Mouse (Mus musculus): Measurements from ENCODE around the gene Gm49380. TPM values are rescaled to one million over a fixed set of nuclear protein-coding genes. Genes with fewer than 3 reads are reported as not detected.
A peak's percentile ranks its signal among the peaks of the same experiment; 100 is the strongest.

Gm49380 gene
- total RNA-seq, 4 experiments from 2014 or later = 0.31 to 0.60 (median 0.38) TPM

DNA sequence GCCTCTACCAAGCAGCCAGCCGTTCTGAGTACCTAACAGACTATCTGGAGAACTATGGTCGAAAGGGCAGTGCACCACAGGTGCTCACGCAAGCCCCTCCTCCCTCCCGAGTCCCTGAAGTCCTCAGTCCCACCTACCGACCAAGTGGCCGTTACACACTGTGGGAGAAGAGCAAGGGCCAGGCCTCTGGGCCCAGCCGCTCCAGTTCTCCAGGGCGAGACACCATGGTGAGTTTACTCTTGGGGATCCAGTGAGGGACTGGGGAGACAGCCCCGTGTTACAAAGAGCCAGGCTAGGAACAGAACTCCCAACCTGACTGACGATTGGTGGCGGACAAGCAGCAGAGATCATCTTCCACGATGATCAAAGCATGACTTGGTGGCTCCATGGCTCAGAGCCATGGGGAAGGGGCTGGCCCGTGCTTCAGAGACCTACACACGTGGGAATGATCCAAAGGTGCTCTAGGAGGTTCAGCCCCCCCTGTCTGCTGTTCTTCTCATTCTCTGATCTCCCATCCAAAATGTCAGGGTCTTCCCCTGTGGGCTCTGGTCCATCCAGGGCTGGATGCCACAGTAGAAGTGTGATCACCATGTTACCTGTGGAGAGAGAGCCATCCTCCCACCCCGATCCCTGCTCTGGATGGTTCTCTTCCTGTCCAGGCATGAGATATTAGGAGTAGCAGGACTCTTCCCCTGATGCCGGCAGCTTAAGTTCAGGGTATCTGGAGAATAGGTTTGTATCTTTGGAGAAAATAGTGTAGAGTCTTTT, 37.1 kb downstream of the Gm49380 start:
- DNase-seq (ENCODE audit: low spot score in 2 of 2) = peak in 1 of 2 experiments; percentile 3

DNA sequence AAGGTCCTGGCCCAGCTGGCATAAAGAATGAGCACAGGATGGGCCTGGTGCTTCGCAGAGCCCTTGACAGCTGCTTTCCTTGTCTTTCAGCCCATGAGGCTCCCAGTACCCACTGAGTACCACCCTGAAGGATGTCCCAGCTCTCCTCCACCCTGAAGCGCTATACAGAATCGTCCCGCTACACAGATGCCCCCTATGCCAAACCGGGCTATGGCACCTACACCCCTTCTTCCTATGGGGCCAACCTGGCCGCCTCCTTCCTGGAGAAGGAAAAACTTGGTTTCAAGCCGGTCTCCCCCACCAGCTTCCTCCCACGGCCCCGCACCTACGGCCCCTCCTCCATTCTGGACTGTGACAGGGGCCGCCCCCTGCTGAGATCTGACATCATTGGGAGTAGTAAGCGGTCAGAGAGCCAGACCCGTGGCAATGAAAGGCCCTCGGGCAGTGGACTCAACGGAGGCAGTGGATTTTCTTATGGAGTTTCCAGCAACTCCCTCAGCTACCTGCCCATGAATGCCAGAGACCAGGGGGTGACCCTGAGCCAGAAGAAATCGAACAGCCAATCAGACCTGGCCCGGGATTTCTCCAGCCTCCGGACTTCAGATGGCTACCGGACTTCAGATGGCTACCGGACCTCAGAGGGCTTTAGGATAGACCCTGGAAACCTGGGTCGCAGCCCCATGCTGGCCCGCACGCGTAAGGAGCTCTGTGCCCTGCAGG, 37.9 kb downstream of the Gm49380 start:
- peak in 1 of 2 experiments; percentile 9 for DNase-seq (ENCODE audit: low spot score in 2 of 2)

DNA sequence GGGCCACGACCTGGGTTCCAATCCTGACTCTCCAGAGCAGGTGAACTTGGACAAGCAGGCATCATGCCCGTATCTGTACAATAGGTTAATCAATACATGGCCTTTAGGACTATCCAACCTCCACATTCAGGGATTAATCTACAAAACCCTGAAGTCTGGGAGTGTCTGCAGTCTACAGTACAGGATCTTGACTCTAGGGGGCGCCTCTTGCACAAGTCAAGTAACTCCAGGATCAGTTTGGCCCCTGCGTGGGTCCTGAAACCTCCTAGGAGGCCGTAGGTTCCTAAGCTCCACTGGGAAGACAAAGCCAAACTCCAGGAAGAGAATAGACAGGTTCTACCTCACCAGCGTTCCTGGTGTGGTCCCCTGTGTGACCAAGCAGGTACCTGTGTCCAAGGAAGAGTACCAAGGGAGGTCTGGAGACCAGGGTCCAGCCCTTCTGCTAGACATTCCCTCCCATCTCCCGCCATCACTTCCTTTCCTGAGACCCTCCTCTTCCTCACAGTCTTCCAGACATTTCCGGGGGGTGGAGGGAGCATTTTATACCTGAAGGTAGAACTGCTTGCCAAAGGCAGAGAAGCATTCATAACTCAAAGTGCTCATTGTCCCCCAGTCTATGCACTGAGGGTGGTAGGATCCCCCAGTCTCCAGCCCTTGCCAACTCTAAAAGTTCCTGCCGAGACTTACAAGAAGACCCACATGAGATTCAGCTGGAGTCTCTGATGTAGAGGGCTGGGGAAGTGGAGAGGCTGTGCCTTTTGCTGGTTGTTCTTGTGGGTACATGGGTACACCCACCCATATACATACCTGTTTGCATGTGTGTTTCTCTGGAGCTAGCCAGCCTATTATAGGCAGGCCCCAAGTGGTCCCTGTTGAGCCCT, 38.7 kb downstream of the Gm49380 start:
- DNase-seq (ENCODE audit: low spot score in 2 of 2) = peak in 1 of 2 experiments; percentile 49

DNA sequence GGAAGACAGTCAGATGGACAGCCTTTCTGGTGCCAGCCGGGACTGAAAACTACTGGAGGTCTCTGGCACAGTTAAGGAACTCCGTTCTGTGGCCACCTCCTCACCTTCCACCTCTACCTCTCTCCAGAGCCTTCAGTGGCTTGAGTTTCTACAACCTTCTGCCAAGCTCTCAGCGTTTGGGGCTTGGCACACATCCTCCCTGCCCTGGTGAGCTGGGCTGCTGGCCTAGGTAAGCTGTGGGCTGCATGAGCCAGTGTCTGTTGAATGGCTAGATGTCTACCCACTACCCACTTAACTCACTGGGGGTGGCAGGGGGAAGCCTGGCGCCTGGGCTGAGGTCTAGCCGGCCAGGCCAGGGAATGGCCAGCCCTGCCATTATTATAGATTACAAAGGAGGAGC, 40.2 kb downstream of the Gm49380 start:
- DNase-seq (ENCODE audit: low spot score in 2 of 2) = peak in 1 of 2 experiments; percentile 59

DNA sequence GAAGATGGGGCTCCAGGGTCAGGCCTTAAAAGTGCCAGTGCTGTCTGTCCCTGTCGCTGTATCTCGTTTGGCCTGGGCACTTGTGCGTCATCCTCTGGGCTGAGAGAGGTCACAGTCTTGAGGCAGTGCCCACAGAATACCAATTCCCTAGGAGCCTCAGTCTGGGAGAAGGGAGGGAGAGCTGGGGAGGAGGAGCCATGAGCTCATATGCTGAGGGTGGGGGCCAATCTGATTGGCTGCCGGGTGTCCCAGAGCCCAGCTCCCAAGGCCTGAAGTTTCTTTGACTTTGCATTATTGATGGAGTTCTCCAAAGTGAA, 40.7 kb downstream of the Gm49380 start:
- peak; percentile 70 to 78 for DNase-seq (ENCODE audit: low spot score in 2 of 2)

DNA sequence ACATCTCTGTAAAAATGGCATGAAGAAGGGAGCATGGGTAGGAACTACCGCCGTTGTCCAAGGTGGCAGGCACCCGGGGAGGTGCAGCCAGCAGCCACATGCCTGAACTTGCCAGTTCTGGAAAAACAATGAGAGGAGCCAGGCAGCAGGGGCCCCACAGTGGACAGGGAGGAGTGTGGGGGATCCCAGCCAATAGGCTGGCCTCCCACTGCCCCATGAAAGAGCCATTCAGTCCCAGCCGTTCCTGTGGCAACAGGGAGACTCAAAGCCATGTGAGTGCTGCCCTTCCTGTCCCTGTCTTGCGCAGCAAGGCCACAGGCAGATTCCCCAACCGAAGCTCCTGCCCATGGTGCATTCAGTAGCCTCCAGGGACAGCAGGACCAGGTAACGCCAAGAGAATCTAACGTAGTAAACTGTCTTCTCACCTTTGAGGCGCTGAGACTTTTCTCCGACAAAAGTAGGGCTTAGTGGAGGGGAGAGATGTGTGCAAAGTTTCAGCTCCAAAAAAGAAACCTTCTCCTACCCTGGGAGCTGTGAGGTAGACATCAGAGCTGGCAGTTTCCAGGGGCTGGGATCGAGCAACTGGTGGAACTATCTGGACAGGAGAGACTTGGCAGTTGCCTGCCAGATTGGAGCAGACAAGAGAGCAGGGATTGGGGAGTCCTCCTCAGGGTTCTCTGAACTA, 41.2 kb downstream of the Gm49380 start:
- DNase-seq (ENCODE audit: low spot score in 2 of 2) = no peak

DNA sequence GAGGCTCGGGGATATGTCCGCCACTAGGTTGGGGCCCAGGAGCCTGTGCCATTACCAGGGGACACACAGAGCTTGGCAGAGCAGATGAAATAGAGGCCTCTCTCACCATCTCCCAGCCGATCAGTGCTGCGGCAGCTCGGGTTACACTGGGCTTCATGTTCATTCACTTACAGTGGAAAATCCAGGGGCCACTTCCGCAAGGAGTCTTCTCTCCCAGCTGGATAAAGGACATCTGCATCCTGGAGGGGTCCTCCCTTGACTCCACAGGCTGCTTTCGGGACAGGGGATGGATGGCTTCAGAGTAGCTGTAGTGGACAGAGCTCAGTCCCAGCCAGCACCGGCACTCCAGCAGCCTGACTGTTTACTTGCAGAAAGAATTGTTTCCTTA, 42.5 kb downstream of the Gm49380 start:
- DNase-seq (ENCODE audit: low spot score in 2 of 2) = peak in 1 of 2 experiments; percentile 52

DNA sequence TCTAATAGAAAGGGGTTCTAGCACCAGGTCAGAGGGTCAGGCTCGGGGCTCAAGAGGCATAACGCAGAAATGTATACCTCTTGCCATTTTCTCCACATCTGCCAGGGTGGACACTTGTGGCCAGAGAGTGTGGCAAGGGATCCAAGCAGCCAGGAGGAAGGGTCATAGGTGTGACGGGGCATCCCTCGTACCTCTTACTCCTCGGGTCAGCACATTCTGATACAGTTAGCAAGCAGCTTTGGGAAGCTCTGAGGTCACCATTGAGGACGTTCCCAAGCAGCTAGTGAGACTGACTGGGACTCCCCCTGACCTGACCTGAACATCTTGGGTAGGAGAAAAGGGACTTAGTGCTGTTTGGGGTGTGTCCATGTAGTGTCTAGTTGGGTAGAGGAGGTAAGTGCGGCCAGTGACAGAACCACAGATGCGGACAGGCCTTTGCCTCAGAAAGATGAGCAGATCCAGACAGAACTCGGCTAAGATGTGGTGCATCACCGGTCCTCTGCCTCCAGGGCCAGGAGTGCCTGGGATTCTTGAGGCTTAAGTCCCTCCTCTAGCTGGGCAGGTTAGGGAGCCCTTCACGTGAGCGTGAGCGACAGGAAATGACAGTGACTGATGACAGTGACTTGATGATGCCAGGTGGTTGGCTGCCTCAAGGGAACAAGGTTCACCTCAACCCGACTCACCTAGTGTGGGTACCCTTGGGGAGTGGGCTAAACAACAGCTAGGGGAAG, 43.0 kb downstream of the Gm49380 start:
- no peak for DNase-seq (ENCODE audit: low spot score in 2 of 2)

DNA sequence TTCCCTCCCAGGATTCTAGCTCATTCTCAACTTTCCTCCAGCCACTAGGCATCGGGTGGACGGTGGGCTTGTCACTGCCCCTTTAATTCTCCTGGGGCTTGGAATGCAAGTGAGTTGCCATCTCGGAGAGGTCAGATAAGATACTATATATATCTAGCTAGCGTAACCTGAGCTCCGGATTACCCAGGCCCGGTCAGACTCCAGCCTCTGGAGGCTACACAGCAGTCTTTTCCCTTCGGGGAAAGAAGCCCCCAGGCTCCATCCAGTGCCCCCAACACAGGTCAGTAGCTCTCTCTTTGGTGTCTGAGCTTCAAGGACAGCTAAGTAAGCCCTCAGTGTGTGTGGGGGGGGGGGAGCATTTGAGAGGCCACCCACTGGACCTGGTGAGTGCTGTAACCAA, 44.0 kb downstream of the Gm49380 start:
- peak in 1 of 2 experiments; percentile 55 for DNase-seq (ENCODE audit: low spot score in 2 of 2)

DNA sequence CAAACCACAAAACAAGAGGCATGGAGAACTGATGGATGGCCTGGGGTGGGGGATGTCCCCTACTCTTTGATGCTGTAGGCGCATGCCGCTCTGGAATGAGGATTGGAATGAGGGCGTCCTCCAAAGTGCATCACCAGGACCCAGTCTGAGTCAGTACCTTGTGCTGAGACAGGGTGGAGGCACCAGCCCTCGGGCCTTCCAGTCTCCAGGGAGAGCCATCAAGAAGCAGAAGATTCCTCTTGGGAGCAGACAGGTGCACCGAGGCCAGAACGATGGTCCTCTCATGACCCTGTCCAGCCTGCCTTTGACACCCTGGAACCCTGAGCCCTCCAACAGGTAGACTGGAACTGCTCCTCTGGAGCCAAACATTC, 45.4 kb downstream of the Gm49380 start:
- DNase-seq (ENCODE audit: low spot score in 2 of 2) = no peak

DNA sequence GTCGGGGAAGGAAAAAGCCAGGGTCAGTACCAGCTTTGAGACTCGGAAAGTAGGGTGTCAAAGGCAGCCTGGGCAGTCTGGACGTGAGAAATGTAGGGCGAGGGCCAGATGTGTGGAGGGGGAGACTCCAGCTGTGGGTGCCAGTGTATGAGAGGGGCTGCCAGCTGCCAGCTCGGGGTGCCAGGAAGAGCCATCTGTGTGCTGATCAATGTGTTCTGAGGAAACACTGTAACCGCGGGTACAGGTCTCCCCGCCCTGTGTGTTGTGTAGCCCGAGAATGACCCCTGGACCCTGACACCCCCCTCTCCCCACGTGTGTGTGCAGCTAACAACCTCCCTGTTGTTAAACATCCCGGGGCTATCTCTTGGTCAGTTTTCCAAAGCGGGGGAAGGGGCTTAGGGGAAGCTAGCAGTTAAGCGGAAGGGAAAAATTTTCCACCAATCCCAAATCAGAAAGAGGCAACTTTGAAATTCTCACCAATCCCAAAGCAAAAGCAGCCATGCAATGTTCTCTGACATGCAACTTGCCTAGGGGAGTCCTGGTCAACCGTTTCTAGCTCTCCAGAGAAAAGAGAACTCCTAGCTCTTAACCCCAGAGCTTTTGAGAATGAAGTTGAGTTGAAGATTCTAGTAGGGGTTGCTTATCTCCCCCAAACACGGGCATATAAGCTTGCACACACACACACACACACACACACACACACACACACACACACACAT, 45.9 kb downstream of the Gm49380 start:
- no peak for DNase-seq (ENCODE audit: low spot score in 2 of 2)

DNA sequence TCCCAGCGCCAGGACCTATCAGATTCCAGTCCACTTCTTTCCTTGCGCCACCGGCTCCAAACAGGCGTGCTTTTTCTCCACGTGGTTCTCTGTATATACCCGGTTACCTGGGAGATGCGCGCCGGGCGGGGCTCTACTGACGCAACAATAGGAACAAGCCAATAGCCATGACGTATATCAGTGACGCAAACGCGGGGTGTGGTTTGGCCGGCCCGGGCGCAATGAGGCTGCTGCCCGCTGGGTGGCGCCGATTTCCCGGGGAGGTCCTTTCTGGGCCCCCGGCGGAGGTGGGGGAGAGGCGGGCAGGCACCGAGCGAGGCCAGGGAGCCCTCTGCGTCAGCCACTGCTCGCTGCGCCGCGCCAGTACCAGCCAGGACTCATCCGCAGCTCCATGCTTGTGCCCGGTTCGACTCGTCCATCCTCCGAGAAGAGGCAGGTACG, 46.5 kb downstream of the Gm49380 start, which contains the start of gene Usp2:
Usp2 (plus strand) TSS at position 237 of the 441 bp plus-strand sequence.
- DNase-seq (ENCODE audit: low spot score in 2 of 2) = peak; percentile 99 to 100

DNA sequence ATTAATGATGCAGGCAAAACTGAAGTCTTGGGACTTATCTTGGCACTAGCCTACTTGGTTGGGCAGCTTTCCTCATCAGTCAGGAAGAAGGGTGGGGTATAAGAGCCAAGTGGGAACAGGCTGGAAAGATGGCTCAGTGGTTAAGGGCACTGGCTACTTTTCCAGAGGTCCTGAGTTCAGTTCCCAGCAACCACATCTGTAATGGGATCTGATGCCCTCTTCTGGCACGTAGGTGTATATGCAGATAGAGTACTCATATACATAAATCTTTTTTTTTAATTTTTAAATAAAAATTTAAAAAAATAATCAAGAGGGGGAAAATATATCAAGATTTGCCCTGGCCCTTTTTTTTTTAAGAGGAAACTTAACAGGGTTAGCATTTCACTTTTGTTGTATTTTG, 48.1 kb downstream of the Gm49380 start:
- no peak for DNase-seq (ENCODE audit: low spot score in 2 of 2)

DNA sequence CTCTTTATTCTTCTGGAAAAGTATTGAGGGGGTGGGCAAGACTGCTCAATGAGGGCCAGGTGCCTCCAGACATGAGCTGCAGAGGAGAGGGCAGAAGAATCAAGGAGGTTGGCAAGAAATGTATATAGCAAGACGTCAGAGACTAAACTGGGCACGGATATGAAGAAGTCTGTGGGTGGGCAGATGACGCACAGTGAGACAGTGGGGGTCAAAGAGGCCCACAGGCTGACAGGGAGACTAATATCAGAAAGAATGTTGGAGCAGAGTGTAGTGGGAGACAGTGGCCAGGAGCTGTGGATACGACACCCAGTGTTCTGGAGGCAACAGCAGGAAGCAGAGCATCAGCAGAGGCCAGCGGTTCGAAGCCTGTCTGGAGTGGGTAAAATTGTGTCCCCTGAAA, 54.7 kb downstream of the Gm49380 start:
- no peak for DNase-seq (ENCODE audit: low spot score in 2 of 2)

DNA sequence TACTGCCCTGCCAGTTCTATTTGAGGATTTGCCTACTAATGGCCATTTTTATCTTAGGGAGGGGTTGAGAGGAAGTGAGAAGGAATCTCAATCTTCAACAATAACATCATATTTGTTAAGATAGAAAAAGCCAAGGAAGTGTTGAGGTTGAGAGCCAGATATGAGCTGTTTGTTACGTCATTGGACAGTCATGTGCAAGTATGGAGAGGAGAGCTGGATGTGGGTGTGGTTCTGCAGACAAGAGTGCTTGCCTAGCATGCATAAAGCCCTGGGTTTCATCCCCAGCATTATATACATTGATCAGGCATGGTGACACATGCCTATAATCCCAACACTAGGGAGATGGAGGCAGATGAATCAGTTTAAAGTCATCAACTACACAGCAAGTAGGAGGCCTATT, 59.4 kb downstream of the Gm49380 start:
- no peak for DNase-seq (ENCODE audit: low spot score in 2 of 2)

DNA sequence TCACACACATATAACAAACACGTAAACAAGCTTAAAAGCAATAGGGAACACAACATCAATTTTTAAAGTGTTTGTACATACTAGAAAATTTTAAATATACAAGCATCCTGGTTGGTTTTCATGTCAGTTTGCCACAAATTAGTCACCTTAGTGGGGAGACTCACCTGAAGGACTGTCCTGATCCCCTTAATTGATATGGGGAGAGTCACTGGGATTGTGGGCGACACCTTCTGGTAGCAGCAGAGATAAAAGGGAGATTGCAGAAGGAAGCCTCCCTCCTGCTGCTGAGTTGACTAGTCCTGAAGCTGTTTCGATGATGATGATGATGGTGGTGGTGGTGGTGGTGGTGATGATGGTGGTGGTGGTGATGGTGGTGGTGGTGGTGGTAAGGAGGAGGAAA, 60.4 kb downstream of the Gm49380 start:
- DNase-seq (ENCODE audit: low spot score in 2 of 2) = no peak

DNA sequence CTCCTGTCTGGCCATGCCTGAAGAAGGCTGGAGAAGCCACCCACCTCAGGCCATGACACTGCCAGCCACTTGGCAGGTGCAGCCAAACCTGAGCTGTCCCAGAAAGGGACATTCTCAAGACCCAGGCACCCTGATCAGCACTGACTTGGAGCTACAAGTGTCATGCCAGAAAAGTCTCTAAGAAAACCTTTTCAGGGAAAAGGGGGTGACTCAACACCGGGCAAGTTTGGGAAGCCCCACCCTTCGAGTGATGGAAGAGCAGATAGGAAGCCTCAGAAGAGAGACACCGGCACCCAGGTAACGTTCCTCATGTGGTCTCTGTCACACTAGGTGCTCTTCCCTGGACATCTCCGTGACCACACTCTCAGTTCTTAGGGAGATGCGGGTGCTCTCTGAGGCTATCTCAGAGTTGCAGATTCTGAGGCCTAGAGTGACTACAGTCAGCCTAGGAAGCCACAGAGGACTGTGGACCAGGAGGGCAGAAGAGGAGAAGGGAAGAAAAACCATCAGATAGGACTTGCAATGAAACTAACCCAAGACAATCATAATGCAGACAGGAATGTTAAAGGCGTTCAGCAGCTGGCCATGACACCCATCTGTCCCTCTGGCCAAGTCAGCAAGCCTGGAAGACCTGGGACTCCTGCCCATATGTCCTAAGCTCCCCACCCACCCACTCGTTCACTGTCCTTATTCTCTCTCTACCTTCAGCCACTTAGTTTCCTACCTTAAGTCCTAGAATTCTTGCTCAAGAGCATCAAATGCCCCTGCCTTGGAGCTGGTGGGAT, 63.7 kb downstream of the Gm49380 start:
- DNase-seq (ENCODE audit: low spot score in 2 of 2) = no peak

DNA sequence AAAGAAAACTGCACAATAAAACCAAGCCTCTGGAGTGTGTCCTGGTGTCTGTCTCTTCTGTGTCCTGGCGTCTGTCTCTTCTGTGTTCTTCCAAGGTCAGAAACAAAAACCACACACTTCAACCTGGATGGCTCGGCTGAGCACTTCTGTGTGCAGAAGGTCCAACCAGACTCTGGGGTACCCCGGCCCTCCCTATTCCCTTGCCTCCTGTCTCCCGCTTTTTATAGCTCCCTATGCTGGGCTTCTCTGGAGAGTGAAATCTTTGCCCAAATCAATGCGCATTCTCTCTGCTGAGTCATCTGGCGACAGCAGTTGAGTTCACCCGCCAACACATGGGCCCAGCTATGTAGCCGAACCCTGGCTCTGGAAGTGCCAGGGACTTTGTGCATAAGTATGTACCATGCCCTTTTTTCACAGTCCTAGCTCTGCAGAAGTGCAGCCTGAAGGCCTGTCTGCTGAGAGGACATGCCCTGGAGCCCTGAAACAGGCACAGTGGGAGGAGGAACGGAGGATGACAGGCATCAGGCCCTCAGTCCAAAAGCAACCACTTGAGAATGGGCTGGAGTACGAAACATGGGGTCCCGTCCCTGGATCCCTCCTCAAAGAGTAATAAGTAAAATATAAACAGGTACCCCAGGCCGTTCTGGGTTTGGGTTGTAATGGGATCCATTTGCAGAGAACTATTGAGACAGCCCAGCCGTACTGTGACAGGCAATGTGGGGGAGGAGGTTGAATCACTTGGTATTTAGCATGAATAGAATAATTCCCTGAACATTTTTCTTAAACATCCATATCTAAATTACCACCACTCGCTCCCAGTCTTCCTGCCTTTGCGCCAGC, 64.5 kb downstream of the Gm49380 start:
- DNase-seq (ENCODE audit: low spot score in 2 of 2) = no peak
